Mouse (Mus musculus) myocyte (in vitro differentiated cells): ENCODE data around the gene Zmat3. TPM values are rescaled to one million over a fixed set of nuclear protein-coding genes. Genes with fewer than 3 reads are reported as not detected.

Source experiments
- H3K27me3 ChIP-seq: one replicate; pipeline ENCODE4 v1.6.1; 2011; ENCODE audit not compliant: control insufficient read depth, insufficient read depth, insufficient read length
- H3K36me3 ChIP-seq: one replicate; pipeline ENCODE4 v1.6.1; 2011; ENCODE audit not compliant: control insufficient read depth, insufficient read depth
- H3K4me2 ChIP-seq: one replicate; pipeline ENCODE4 v1.6.1; 2011; ENCODE audit warnings: low read depth, control low read depth
- H3K4me3 ChIP-seq: one replicate; pipeline ENCODE4 v1.5.1; 2011; ENCODE audit warnings: mild to moderate bottlenecking, control low read depth, moderate library complexity
- H3K79me2 ChIP-seq: one replicate; pipeline ENCODE4 v1.6.1; 2011; ENCODE audit not compliant: control insufficient read depth, insufficient read depth
- H3ac ChIP-seq: one replicate; pipeline ENCODE4 v1.6.1; 2011; ENCODE audit not compliant: control insufficient read depth, insufficient read length
- CEBPB ChIP-seq: IDR thresholded peaks from 2 replicates; pipeline ENCODE4 v1.6.1; 2011; ENCODE audit warnings: mild to moderate bottlenecking, moderate library complexity; ENCODE audit not compliant: poor library complexity, insufficient read depth, severe bottlenecking
- E2F4 ChIP-seq: IDR thresholded peaks from one replicate; pipeline ENCODE4 v1.6.1; 2011; ENCODE audit warnings: mild to moderate bottlenecking, control low read depth, moderate library complexity; ENCODE audit not compliant: insufficient read depth
- MAX ChIP-seq: IDR thresholded peaks from one replicate; pipeline ENCODE4 v1.6.1; 2011; ENCODE audit warnings: low read depth, mild to moderate bottlenecking, control low read depth
- MYOD1 ChIP-seq, 3 experiments: IDR thresholded peaks; one replicate each; pipeline ENCODE4 v1.6.1; 2011; ENCODE audit warnings: control low read depth in 2 of 3, low read depth in 2 of 3, mild to moderate bottlenecking in 2 of 3, moderate library complexity in 1 of 3; ENCODE audit not compliant: insufficient read length in 2 of 3, control insufficient read depth in 1 of 3
- MYOG ChIP-seq, 3 experiments: IDR thresholded peaks; one replicate each; pipeline ENCODE4 v1.6.1; 2011; ENCODE audit warnings: control low read depth in 2 of 3, low read depth in 2 of 3, mild to moderate bottlenecking in 2 of 3; ENCODE audit not compliant: insufficient read length in 2 of 3, control insufficient read depth in 1 of 3, insufficient read depth in 1 of 3
- POLR2A ChIP-seq: IDR thresholded peaks from one replicate; pipeline ENCODE4 v1.6.1; 2011; ENCODE audit warnings: low read depth, mild to moderate bottlenecking, control low read depth, moderate library complexity; ENCODE audit not compliant: insufficient read length
- POLR2AphosphoS2 ChIP-seq: IDR thresholded peaks from one replicate; pipeline ENCODE4 v1.6.1; 2011; ENCODE audit warnings: low read depth, control low read depth; ENCODE audit not compliant: insufficient read length
- REST ChIP-seq: IDR thresholded peaks from one replicate; pipeline ENCODE4 v1.6.1; 2011; ENCODE audit warnings: mild to moderate bottlenecking, control low read depth, moderate library complexity; ENCODE audit not compliant: insufficient read depth, insufficient read length
- SRF ChIP-seq: IDR thresholded peaks from one replicate; pipeline ENCODE4 v1.6.1; 2011; ENCODE audit warnings: low read depth; ENCODE audit not compliant: control insufficient read depth, insufficient read length
- TCF12 ChIP-seq: IDR thresholded peaks from one replicate; pipeline ENCODE4 v1.6.1; 2011; ENCODE audit warnings: mild to moderate bottlenecking, control low read depth; ENCODE audit not compliant: poor library complexity, insufficient read depth, severe bottlenecking
- TCF3 ChIP-seq: IDR thresholded peaks from one replicate; pipeline ENCODE4 v1.6.1; 2011; ENCODE audit warnings: low read depth, control low read depth; ENCODE audit not compliant: insufficient read length
- USF1 ChIP-seq: IDR thresholded peaks from one replicate; pipeline ENCODE4 v1.6.1; 2011; ENCODE audit warnings: low read depth, mild to moderate bottlenecking, control low read depth, moderate library complexity
- polyA plus RNA-seq: library from polyadenylated mRNA; unstranded; fragments of >200 nt; fragmentation: generic; extraction: Trizol; gene quantifications from one replicate; pipeline ENCODE4 v1.2.1, GENCODE M21; 2012; ENCODE audit warnings: missing spikeins

The Zmat3 gene
- 13.0 TPM for polyA plus RNA-seq

- TF ChIP-seq POLR2A (peak; percentile 73), TCF12 (no peak), POLR2AphosphoS2 (no peak), MYOD1 (IDR thresholded peaks at IDR 0.05; ENCODE audit: control insufficient read depth in 1 of 3, insufficient read length in 2 of 3, low read depth in 2 of 3) (peak in 2 of 3 experiments; percentile 33 to 45), MYOG (IDR thresholded peaks at IDR 0.05; ENCODE audit: control insufficient read depth in 1 of 3, insufficient read depth in 1 of 3, insufficient read length in 2 of 3, low read depth in 2 of 3) (peak in 2 of 3 experiments; percentile 39 to 64)
- H3ac ChIP-seq, result peak within 1 kb of the TSS; percentile 74
These were observed at the start of gene Zmat3 for GRCm38 (mm10) chr3:32365546-32366245. Gene Zmat3, minus strand, starts transcription at chr3:32366014.

GRCm38 (mm10) chr3:32414381-32414780 lies 48.6 kb upstream of the Zmat3 start:
- peaks cover 85% of the 10 kb centered on the region for H3K79me2 ChIP-seq
- no peak overlapping the region for H3ac ChIP-seq
- peak overlapping the region; percentile 42 for H3K4me2 ChIP-seq
- peak; percentile 25 for TF ChIP-seq USF1
- no peak for TF ChIP-seq MYOD1 (IDR thresholded peaks at IDR 0.05; ENCODE audit: control insufficient read depth in 1 of 3, insufficient read length in 2 of 3, low read depth in 2 of 3)
- H3K4me3 ChIP-seq, result no peak overlapping the region
- no peaks in the 10 kb centered on the region for H3K27me3 ChIP-seq
- H3K36me3 ChIP-seq, result no peaks in the 10 kb centered on the region

More at GRCm38 (mm10) chr3:32365546-32366245, at the start of gene Zmat3:
- Histone ChIP-seq H3K36me3 (no peaks in the 10 kb centered on the region), H3K4me2 (peak within 1 kb of the TSS; percentile 76), H3K4me3 (peak within 1 kb of the TSS; percentile 73), H3K27me3 (no peaks in the 10 kb centered on the region), H3K79me2 (peaks cover 43% of the 10 kb centered on the region)

- Histone ChIP-seq H3K36me3 (no peaks in the 10 kb centered on the region), H3K27me3 (no peaks in the 10 kb centered on the region), H3ac (no peak overlapping the region), H3K79me2 (peaks cover 90% of the 10 kb centered on the region), H3K4me2 (peak overlapping the region; percentile 25), H3K4me3 (no peak overlapping the region)
- no peak for TF ChIP-seq MAX
- no peak for TF ChIP-seq REST
- no peak for TF ChIP-seq USF1
- TF ChIP-seq MYOD1 (IDR thresholded peaks at IDR 0.05; ENCODE audit: control insufficient read depth in 1 of 3, insufficient read length in 2 of 3, low read depth in 2 of 3), result peak in 2 of 3 experiments; percentile 53 to 65
These were observed 46.8 kb upstream of the Zmat3 start for GRCm38 (mm10) chr3:32412502-32413044.

GRCm38 (mm10) chr3:32408811-32409273 lies 43.0 kb upstream of the Zmat3 start:
- no peaks in the 10 kb centered on the region for H3K27me3 ChIP-seq
- H3K4me2 ChIP-seq, result no peak overlapping the region
- peak; percentile 50; the same call in 1 of the 2 replicates for TF ChIP-seq CEBPB
- TF ChIP-seq TCF12, result no peak

GRCm38 (mm10) chr3:32406804-32407203 lies 41.0 kb upstream of the Zmat3 start:
- no peaks in the 10 kb centered on the region for H3K27me3 ChIP-seq
- peaks cover 96% of the 10 kb centered on the region for H3K79me2 ChIP-seq
- no peak overlapping the region for H3K4me3 ChIP-seq
- no peak overlapping the region for H3ac ChIP-seq
- H3K4me2 ChIP-seq, result no peak overlapping the region
- TF ChIP-seq MAX, result no peak
- no peak for TF ChIP-seq SRF
- TF ChIP-seq MYOD1 (IDR thresholded peaks at IDR 0.05; ENCODE audit: control insufficient read depth in 1 of 3, insufficient read length in 2 of 3, low read depth in 2 of 3), result no peak
- no peak for TF ChIP-seq POLR2A
- no peak for TF ChIP-seq TCF3
- no peak for TF ChIP-seq USF1
- no peak for TF ChIP-seq E2F4
- no peak for TF ChIP-seq MYOG (IDR thresholded peaks at IDR 0.05; ENCODE audit: control insufficient read depth in 1 of 3, insufficient read depth in 1 of 3, insufficient read length in 2 of 3, low read depth in 2 of 3)
- no peak for TF ChIP-seq POLR2AphosphoS2
- no peak for TF ChIP-seq CEBPB
- TF ChIP-seq REST, result no peak
- TF ChIP-seq TCF12, result no peak
- H3K36me3 ChIP-seq, result no peaks in the 10 kb centered on the region

More at GRCm38 (mm10) chr3:32408811-32409273, 43.0 kb upstream of the Zmat3 start:
- no peak overlapping the region for H3K4me3 ChIP-seq
- peaks cover 91% of the 10 kb centered on the region for H3K79me2 ChIP-seq
- H3ac ChIP-seq, result no peak overlapping the region
- H3K36me3 ChIP-seq, result no peaks in the 10 kb centered on the region
